Mouse (Mus musculus) CH12.LX (cell line): ENCODE measurements at regions not wholly inside any gene's neighbourhood (a gene's known extent, or its start where the extent isn't known, plus 50 kb on each side); places are given as distances from the start of the nearest gene placed in this dataset.

Experiments
- DNase-seq: peaks from one replicate; pipeline ENCODE4 v3.0.0-alpha.2; 2013; ENCODE audit errors: extremely low read depth
- H3K27ac ChIP-seq: 2 replicates; pipeline ENCODE4 v1.5.1; 2012; ENCODE audit warnings: low read depth, mild to moderate bottlenecking, control low read depth, moderate library complexity; ENCODE audit not compliant: insufficient read depth
- H3K27me3 ChIP-seq: replicated peaks from 2 replicates; pipeline ENCODE3; 2012; ENCODE audit warnings: inconsistent platforms
- H3K36me3 ChIP-seq, 2 experiments: replicated peaks in 1 of 2; 2 replicates each; pipeline versions ENCODE3 to v1.6.1; 2012; ENCODE audit warnings: inconsistent platforms in 1 of 2, low read length in 1 of 2, mild to moderate bottlenecking in 1 of 2, mixed read lengths in 1 of 2, moderate library complexity in 1 of 2; ENCODE audit not compliant: control insufficient read depth in 1 of 2, insufficient read depth in 1 of 2
- H3K4me1 ChIP-seq, 2 experiments: 2 replicates each; pipeline ENCODE4 v1.6.1; 2012; ENCODE audit warnings: inconsistent platforms in 1 of 2, moderate library complexity in 1 of 2; ENCODE audit not compliant: insufficient read depth in 2 of 2, control insufficient read depth in 1 of 2
- H3K4me2 ChIP-seq: 2 replicates; pipeline ENCODE4 v1.6.1; 2012; ENCODE audit warnings: low read depth, mild to moderate bottlenecking, control low read depth; ENCODE audit not compliant: poor library complexity, insufficient read depth, severe bottlenecking
- H3K4me3 ChIP-seq, 3 experiments: fragments of 150-350 bp in 1 of 3; sonication (generic) in 1 of 3; replicated peaks in 1 of 3; 2 replicates each; pipeline versions ENCODE3 to v1.5.1; 2011 to 2012; ENCODE audit warnings: low read depth in 2 of 3, low read length in 2 of 3, mild to moderate bottlenecking in 2 of 3, moderate library complexity in 2 of 3, control low read depth in 1 of 3, improper control_type of control experiment in 1 of 3, inconsistent platforms in 1 of 3, mixed read lengths in 1 of 3; ENCODE audit not compliant: poor library complexity in 1 of 3
- H3K79me2 ChIP-seq: replicated peaks from 2 replicates; pipeline ENCODE4 v1.6.1; 2012; ENCODE audit warnings: mild to moderate bottlenecking, moderate library complexity; ENCODE audit not compliant: control insufficient read depth, poor library complexity, insufficient read depth, severe bottlenecking; ENCODE audit errors: extremely low read depth
- H3K9ac ChIP-seq: 2 replicates; pipeline ENCODE4 v1.6.1; 2012; ENCODE audit warnings: low read depth, mild to moderate bottlenecking, control low read depth, moderate library complexity; ENCODE audit not compliant: insufficient read depth
- H3K9me3 ChIP-seq: replicated peaks from 2 replicates; pipeline ENCODE3; 2012; ENCODE audit warnings: low read length, inconsistent platforms, mixed read lengths
- BHLHE40 ChIP-seq: IDR thresholded peaks from 2 replicates; pipeline ENCODE4 v1.6.1; 2011; ENCODE audit warnings: mild to moderate bottlenecking, low read depth, low read length, improper control_type of control experiment
- CHD1 ChIP-seq: IDR thresholded peaks from 2 replicates; pipeline ENCODE4 v1.6.1; 2012; ENCODE audit warnings: low read depth, low read length, improper control_type of control experiment, inconsistent platforms
- E2F4 ChIP-seq: IDR thresholded peaks from 2 replicates; pipeline ENCODE4 v1.6.1; 2011; ENCODE audit warnings: low read depth, low read length, improper control_type of control experiment; ENCODE audit not compliant: insufficient replicate concordance
- ELF1 ChIP-seq: IDR thresholded peaks from 2 replicates; pipeline ENCODE4 v1.6.1; 2014; ENCODE audit warnings: low read depth, mild to moderate bottlenecking, inconsistent platforms, low read length, improper control_type of control experiment
- EP300 ChIP-seq: IDR thresholded peaks from 2 replicates; pipeline ENCODE4 v1.6.1; 2011; ENCODE audit warnings: low read length, improper control_type of control experiment
- GABPA ChIP-seq: IDR thresholded peaks from 2 replicates; pipeline ENCODE4 v1.6.1; 2012; ENCODE audit warnings: low read depth, low read length, improper control_type of control experiment, inconsistent platforms; ENCODE audit not compliant: insufficient replicate concordance
- HCFC1 ChIP-seq: IDR thresholded peaks from 2 replicates; pipeline ENCODE4 v1.6.1; 2012; ENCODE audit warnings: low read depth, mild to moderate bottlenecking, inconsistent platforms, low read length, improper control_type of control experiment
- IRF4 ChIP-seq: IDR thresholded peaks from 2 replicates; pipeline ENCODE4 v1.6.1; 2014; ENCODE audit warnings: low read depth, mild to moderate bottlenecking, inconsistent platforms, low read length, improper control_type of control experiment
- JUN ChIP-seq: IDR thresholded peaks from 2 replicates; pipeline ENCODE4 v1.6.1; 2011; ENCODE audit warnings: low read depth, mild to moderate bottlenecking, low read length, improper control_type of control experiment, moderate library complexity; ENCODE audit not compliant: insufficient read depth
- JUND ChIP-seq: conservative IDR thresholded peaks from 2 replicates; pipeline ENCODE4 v1.6.1; 2011; ENCODE audit warnings: low read depth, low read length, improper control_type of control experiment
- KAT2A ChIP-seq: IDR thresholded peaks from 2 replicates; pipeline ENCODE4 v1.6.1; 2012; ENCODE audit warnings: low read length, improper control_type of control experiment, inconsistent platforms; ENCODE audit not compliant: insufficient replicate concordance
- MAFK ChIP-seq: IDR thresholded peaks from 2 replicates; pipeline ENCODE4 v1.6.1; 2011; ENCODE audit warnings: low read length, improper control_type of control experiment; ENCODE audit not compliant: insufficient replicate concordance
- MEF2A ChIP-seq: IDR thresholded peaks from 2 replicates; pipeline ENCODE4 v1.6.1; 2014; ENCODE audit warnings: low read depth, mild to moderate bottlenecking, inconsistent platforms, low read length, improper control_type of control experiment, borderline replicate concordance
- MYC ChIP-seq: IDR thresholded peaks from 2 replicates; pipeline ENCODE4 v1.6.1; 2011; ENCODE audit warnings: low read depth, mild to moderate bottlenecking, improper control_type of control experiment, low read length
- NELFE ChIP-seq: IDR thresholded peaks from 2 replicates; pipeline ENCODE4 v1.6.1; 2011; ENCODE audit warnings: low read depth, low read length, improper control_type of control experiment
- POLR2A ChIP-seq: IDR thresholded peaks from 2 replicates; pipeline ENCODE4 v1.6.1; 2011; ENCODE audit warnings: low read depth, mild to moderate bottlenecking, improper control_type of control experiment, low read length
- POLR2AphosphoS2 ChIP-seq: IDR thresholded peaks from 2 replicates; pipeline ENCODE4 v1.6.1; 2011; ENCODE audit warnings: low read depth, low read length, improper control_type of control experiment
- RAD21 ChIP-seq: IDR thresholded peaks from 2 replicates; pipeline ENCODE4 v1.6.1; 2011; ENCODE audit warnings: low read depth, mild to moderate bottlenecking, low read length, improper control_type of control experiment, moderate library complexity
- RCOR1 ChIP-seq: conservative IDR thresholded peaks from 2 replicates; pipeline ENCODE4 v1.6.1; 2012; ENCODE audit warnings: low read depth, mild to moderate bottlenecking, inconsistent platforms, low read length, improper control_type of control experiment
- TBP ChIP-seq: conservative IDR thresholded peaks from 2 replicates; pipeline ENCODE4 v1.6.1; 2011; ENCODE audit warnings: low read depth, low read length, improper control_type of control experiment
- TCF12 ChIP-seq: IDR thresholded peaks from 2 replicates; pipeline ENCODE4 v1.6.1; 2014; ENCODE audit warnings: low read depth, mild to moderate bottlenecking, inconsistent platforms, low read length, improper control_type of control experiment
- UBTF ChIP-seq: IDR thresholded peaks from 2 replicates; pipeline ENCODE4 v1.6.1; 2012; ENCODE audit warnings: low read depth, mild to moderate bottlenecking, inconsistent platforms, low read length, improper control_type of control experiment, moderate library complexity
- USF1 ChIP-seq: IDR thresholded peaks from 2 replicates; pipeline ENCODE4 v1.6.1; 2014; ENCODE audit warnings: low read depth, mild to moderate bottlenecking, inconsistent platforms, low read length, improper control_type of control experiment
- USF2 ChIP-seq: conservative IDR thresholded peaks from 2 replicates; pipeline ENCODE4 v1.6.1; 2011; ENCODE audit warnings: low read depth, low read length, improper control_type of control experiment
- ZC3H11A ChIP-seq: IDR thresholded peaks from 2 replicates; pipeline ENCODE4 v1.6.1; 2012; ENCODE audit warnings: low read depth, mild to moderate bottlenecking, inconsistent platforms, low read length, improper control_type of control experiment
- ZKSCAN1 ChIP-seq: IDR thresholded peaks from 2 replicates; pipeline ENCODE4 v1.6.1; 2012; ENCODE audit warnings: low read depth, inconsistent platforms, low read length, improper control_type of control experiment, borderline replicate concordance
- ZMIZ1 ChIP-seq: IDR thresholded peaks from 2 replicates; pipeline ENCODE4 v1.6.1; 2012; ENCODE audit warnings: low read depth, mild to moderate bottlenecking, inconsistent platforms, low read length, improper control_type of control experiment
- dilution Hi-C: fragments of 300-500 bp; cut with MboI; formaldehyde crosslinking; loops from 2 replicates; pipeline ENCODE4 v1.14.3; 2020; ENCODE audit warnings: low sequenced_read_pairs; ENCODE audit not compliant: extremely low pct_unique_long_range_greater_than_20kb, extremely low pct_ligation_motif_present
- in situ Hi-C: fragments of 300-500 bp; cut with MboI; formaldehyde crosslinking; loops from 3 replicates; pipeline ENCODE4 v1.14.3; 2019; ENCODE audit warnings: low sequenced_read_pairs, low pct_ligation_motif_present, low pct_unique_long_range_greater_than_20kb, mixed read lengths

GRCm38 (mm10) chr7:73293337-73293736, 82.0 kb upstream of the Rgma start:
- no peak overlapping the region for H3K4me2 ChIP-seq
- no peak for DNase-seq
- TF ChIP-seq EP300 (no peak), USF1 (no peak), POLR2AphosphoS2 (no peak), E2F4 (no peak), RCOR1 (no peak), ZC3H11A (no peak), MYC (no peak), HCFC1 (no peak), JUND (no peak), USF2 (no peak), ELF1 (no peak), POLR2A (no peak), NELFE (no peak), ZMIZ1 (no peak), IRF4 (no peak), CHD1 (no peak), RAD21 (no peak), MEF2A (no peak), MAFK (no peak)
- H3K36me3 ChIP-seq: no peaks in the 10 kb centered on the region
- in situ Hi-C loops: no loop called here
- no peak overlapping the region for H3K4me3 ChIP-seq
- dilution Hi-C loops: no loop called here
- no peaks in the 10 kb centered on the region for H3K79me2 ChIP-seq
- H3K9ac ChIP-seq: no peak overlapping the region
- no peaks in the 10 kb centered on the region for H3K9me3 ChIP-seq
- no peaks in the 10 kb centered on the region for H3K4me1 ChIP-seq
- H3K27ac ChIP-seq: no peak overlapping the region
- peaks cover 5% of the 10 kb centered on the region for H3K27me3 ChIP-seq

- no peaks in the 10 kb centered on the region for H3K36me3 ChIP-seq
- no peaks in the 10 kb centered on the region for H3K4me1 ChIP-seq
- no peak overlapping the region for H3K27ac ChIP-seq
- TF ChIP-seq RCOR1 (no peak), BHLHE40 (no peak), ZKSCAN1 (no peak), UBTF (no peak), TBP (no peak), ELF1 (no peak), MAFK (no peak), ZMIZ1 (no peak), NELFE (no peak), POLR2AphosphoS2 (no peak), MEF2A (no peak), GABPA (no peak), MYC (no peak), JUN (no peak), KAT2A (no peak), TCF12 (no peak)
- TF ChIP-seq, all 38 proteins: peak for 0
- Histone ChIP-seq H3K4me3 (no peak overlapping the region), H3K9me3 (no peaks in the 10 kb centered on the region), H3K4me2 (no peak overlapping the region; the same call in 1 of the 2 replicates), H3K79me2 (no peaks in the 10 kb centered on the region), H3K27me3 (peaks cover 7% of the 10 kb centered on the region), H3K9ac (no peak overlapping the region)
- dilution Hi-C loops: no loop called here
- DNase-seq: no peak
- in situ Hi-C loops: no loop called here
Observed at GRCm38 (mm10) chr7:73294399-73294798, 80.9 kb upstream of the Rgma start.
